Mouse (Mus musculus): ENCODE measurements around the gene Cirbp.
A peak's percentile ranks its signal among the peaks of the same experiment; 100 is the strongest.

Cirbp gene

GRCm38 (mm10) chr10:80150226-80151210, 15.3 kb upstream of the Cirbp start:
- DNase-seq (ENCODE audit: low spot score), result peak; percentile 84

- DNase-seq (ENCODE audit: low spot score), result peak; percentile 60
Measured at GRCm38 (mm10) chr10:80151211-80152034, 14.4 kb upstream of the Cirbp start.

GRCm38 (mm10) chr10:80152071-80152872, 13.5 kb upstream of the Cirbp start:
- peak; percentile 58 for DNase-seq (ENCODE audit: low spot score)

- DNase-seq (ENCODE audit: low spot score), result no peak
Measured at GRCm38 (mm10) chr10:80152873-80153260, 12.9 kb upstream of the Cirbp start.

- no peak for DNase-seq (ENCODE audit: low spot score)
Measured at GRCm38 (mm10) chr10:80153713-80154112, 12.1 kb upstream of the Cirbp start.

- DNase-seq (ENCODE audit: low spot score), result no peak
Measured at GRCm38 (mm10) chr10:80154384-80154783, 11.4 kb upstream of the Cirbp start.

GRCm38 (mm10) chr10:80155277-80155676, 10.5 kb upstream of the Cirbp start:
- DNase-seq (ENCODE audit: low spot score), result no peak

- no peak for DNase-seq (ENCODE audit: low spot score)
Measured at GRCm38 (mm10) chr10:80156002-80156751, 9.6 kb upstream of the Cirbp start.

GRCm38 (mm10) chr10:80156752-80157053, 9.1 kb upstream of the Cirbp start:
- DNase-seq (ENCODE audit: low spot score), result no peak

- DNase-seq (ENCODE audit: low spot score), result no peak
Measured at GRCm38 (mm10) chr10:80157141-80157929, 8.4 kb upstream of the Cirbp start.

- DNase-seq (ENCODE audit: low spot score), result peak; percentile 67
Measured at GRCm38 (mm10) chr10:80158307-80158986, 7.3 kb upstream of the Cirbp start.

- DNase-seq (ENCODE audit: low spot score), result no peak
Measured at GRCm38 (mm10) chr10:80159021-80159560, 6.7 kb upstream of the Cirbp start.

GRCm38 (mm10) chr10:80159561-80160454, 6.0 kb upstream of the Cirbp start:
- DNase-seq (ENCODE audit: low spot score), result peak; percentile 99

- DNase-seq (ENCODE audit: low spot score), result peak; percentile 88
Measured at GRCm38 (mm10) chr10:80160455-80161371, 5.1 kb upstream of the Cirbp start.

- DNase-seq (ENCODE audit: low spot score), result peak; percentile 81
Measured at GRCm38 (mm10) chr10:80161522-80162242, 4.1 kb upstream of the Cirbp start.

GRCm38 (mm10) chr10:80162243-80162608, 3.6 kb upstream of the Cirbp start:
- DNase-seq (ENCODE audit: low spot score), result no peak

Measured in embryo, embryonic 10.5 days (tissue).